Mouse (Mus musculus): ENCODE results near the gene Gm48552. TPM values are rescaled to one million over a fixed set of nuclear protein-coding genes. Genes with fewer than 3 reads are reported as not detected.
A peak's percentile ranks its signal among the peaks of the same experiment; 100 is the strongest.

Gm48552 gene
- polyA plus RNA-seq, 1 experiment from 2014 or later: 2.9 TPM

DNA sequence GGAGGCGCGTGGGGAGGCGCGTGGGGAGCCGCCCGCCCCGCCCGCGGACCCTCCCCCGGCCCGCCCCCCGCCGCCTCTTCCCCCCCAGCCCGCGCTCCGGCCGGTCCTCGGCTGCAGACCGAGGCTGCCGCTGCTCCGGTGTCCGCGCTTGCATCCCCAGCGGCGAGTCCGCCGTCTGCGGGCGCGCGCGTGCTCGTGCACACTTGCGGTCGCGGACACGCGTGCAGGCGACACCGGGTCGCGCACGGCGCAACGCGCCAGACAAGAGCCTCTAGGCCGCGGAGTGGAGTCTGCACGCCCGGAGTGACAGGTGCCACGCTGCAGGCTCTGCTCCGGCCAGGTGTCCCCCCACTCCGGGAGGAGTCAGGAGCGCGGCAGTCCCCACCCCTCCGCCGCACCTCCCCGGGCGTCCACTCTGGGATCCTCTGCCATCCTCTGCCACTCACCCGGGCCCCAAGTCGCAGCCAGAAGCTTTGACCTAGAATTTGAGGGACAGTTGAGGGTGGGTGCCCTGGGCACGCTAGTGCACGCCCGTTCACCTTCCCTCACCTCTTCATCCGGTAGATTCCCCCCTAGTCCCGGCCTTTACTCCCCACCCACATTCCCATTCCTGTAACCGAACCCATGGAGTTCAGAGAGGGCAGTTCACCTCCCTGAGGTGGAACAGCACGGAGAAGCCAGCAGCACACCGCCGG is 42.2 kb downstream of the Gm48552 start:
- no peaks in the 10 kb centered on the region for H3K9me3 ChIP-seq (ENCODE audit: control insufficient read depth, low read length)
- peaks cover 14% of the 10 kb centered on the region; the same call in 1 of the 2 replicates for H3K27me3 ChIP-seq (ENCODE audit: control insufficient read depth, insufficient read depth, low read length)
- peak overlapping the region; percentile 90 for H3K4me2 ChIP-seq (ENCODE audit: low read length)
- 1% methylated on average over 56 of the region's 70 CpGs for WGBS
- peak overlapping the region; percentile 89 for H3K9ac ChIP-seq (replicated peaks; ENCODE audit: low read length)
- H3K27ac ChIP-seq (replicated peaks; ENCODE audit: low read depth, low read length): peak overlapping the region; percentile 94
- ATAC-seq (ENCODE audit: low FRiP score, low TSS enrichment): 0 out of 2 replicates have a peak, but pooled peaks have one; percentile 7
- DNase-seq: peak; percentile 84
- peak overlapping the region; percentile 82 for H3K4me3 ChIP-seq (replicated peaks; ENCODE audit: low read depth, low read length)
- H3K4me1 ChIP-seq (ENCODE audit: control insufficient read depth, insufficient read depth, low read length): peaks cover 15% of the 10 kb centered on the region
- H3K36me3 ChIP-seq (ENCODE audit: control insufficient read depth, insufficient read depth, low read length): no peaks in the 10 kb centered on the region

DNA sequence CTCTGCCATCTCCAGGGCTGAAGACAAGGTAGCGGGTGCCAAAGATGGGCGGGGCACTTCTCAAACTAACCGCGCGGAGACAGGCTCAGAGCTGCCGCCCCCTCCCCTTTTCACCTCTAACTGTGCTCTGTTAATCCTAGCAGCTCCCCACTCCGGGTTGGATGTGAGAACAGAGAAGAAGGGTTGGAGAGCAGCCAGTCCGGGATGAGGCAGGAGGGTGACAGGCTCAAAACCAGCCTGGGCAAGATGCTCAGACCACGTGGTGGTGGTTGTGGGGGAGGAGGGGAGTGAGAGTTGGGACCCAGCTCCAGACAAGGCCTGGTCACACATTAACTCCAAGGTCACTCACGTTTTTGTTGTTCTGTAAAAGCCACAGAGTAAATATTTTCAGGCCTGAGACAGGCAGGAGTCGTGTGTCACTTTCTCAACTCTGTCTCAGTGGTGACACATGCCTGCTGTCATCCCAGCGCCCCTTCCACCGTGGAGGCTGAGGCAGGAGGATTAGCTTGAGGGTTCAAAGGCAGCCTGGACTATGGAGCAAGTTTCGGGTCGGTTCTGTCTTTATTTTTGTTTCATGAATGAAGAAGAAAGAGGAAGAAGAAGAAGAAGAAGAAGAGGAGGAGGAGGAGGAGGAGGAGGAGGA is 42.8 kb downstream of the Gm48552 start:
- no peaks in the 10 kb centered on the region for H3K36me3 ChIP-seq (ENCODE audit: control insufficient read depth, insufficient read depth, low read length)
- H3K4me1 ChIP-seq (ENCODE audit: control insufficient read depth, insufficient read depth, low read length): peaks cover 12% of the 10 kb centered on the region
- no peaks in the 10 kb centered on the region for H3K9me3 ChIP-seq (ENCODE audit: control insufficient read depth, low read length)
- peaks cover 13% of the 10 kb centered on the region; the same call in 1 of the 2 replicates for H3K27me3 ChIP-seq (ENCODE audit: control insufficient read depth, insufficient read depth, low read length)
- peak overlapping the region; percentile 82 for H3K4me3 ChIP-seq (replicated peaks; ENCODE audit: low read depth, low read length)
- ATAC-seq (ENCODE audit: low FRiP score, low TSS enrichment) (no peak), DNase-seq (peak; percentile 65)
- H3K4me2 ChIP-seq (ENCODE audit: low read length): peak overlapping the region; percentile 90
- H3K9ac ChIP-seq (replicated peaks; ENCODE audit: low read length): no peak overlapping the region; the same call in 1 of the 2 replicates
- WGBS: 15% methylated on average over 15 of the region's 15 CpGs
- no peak overlapping the region for H3K27ac ChIP-seq (replicated peaks; ENCODE audit: low read depth, low read length)

DNA sequence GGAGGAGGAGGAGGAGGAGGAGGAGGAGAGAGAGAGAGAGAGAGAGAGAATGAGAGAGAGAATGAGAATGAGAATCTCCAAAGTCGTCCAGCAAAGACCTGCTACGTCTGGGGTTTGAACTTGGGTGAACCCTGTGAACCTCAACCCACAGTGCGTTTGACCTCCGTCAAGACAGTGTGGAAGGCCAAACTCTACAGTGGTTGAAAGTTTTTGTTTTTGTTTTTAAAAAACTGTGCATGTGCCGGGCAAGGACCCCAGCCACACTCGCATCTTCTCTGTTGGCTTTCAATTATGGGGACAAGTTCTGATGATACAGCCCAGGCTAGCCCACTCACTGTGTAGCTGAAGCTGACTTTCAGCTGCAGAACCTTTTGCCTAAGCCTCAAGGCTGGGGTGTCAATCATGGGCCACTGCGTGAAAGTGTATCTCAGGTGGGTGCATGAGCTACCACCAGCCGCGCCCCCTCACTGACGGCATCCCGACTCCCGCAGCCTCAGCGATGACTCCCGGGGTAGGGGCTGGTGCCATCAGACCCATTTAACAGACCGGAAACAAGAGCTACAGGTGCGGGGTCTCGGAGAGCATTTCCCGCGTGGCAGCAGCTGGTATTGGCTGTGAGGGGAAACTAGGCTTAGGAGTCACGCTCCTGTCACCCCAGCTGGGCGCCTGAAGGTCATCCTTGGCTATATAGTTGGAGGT is 43.5 kb downstream of the Gm48552 start:
- Histone ChIP-seq H3K4me1 (ENCODE audit: control insufficient read depth, insufficient read depth, low read length) (peaks cover 8% of the 10 kb centered on the region; the same call in 1 of the 2 replicates), H3K4me2 (ENCODE audit: low read length) (peak overlapping the region; percentile 52), H3K27ac (replicated peaks; ENCODE audit: low read depth, low read length) (no peak overlapping the region), H3K4me3 (replicated peaks; ENCODE audit: low read depth, low read length) (no peak overlapping the region), H3K9ac (replicated peaks; ENCODE audit: low read length) (no peak overlapping the region), H3K36me3 (ENCODE audit: control insufficient read depth, insufficient read depth, low read length) (no peaks in the 10 kb centered on the region), H3K9me3 (ENCODE audit: control insufficient read depth, low read length) (no peaks in the 10 kb centered on the region), H3K27me3 (ENCODE audit: control insufficient read depth, insufficient read depth, low read length) (peaks cover 12% of the 10 kb centered on the region; the same call in 1 of the 2 replicates)
- ATAC-seq (ENCODE audit: low FRiP score, low TSS enrichment): peak; percentile 16
- 66% methylated on average over 21 of the region's 21 CpGs for WGBS
- DNase-seq: peak; percentile 11

DNA sequence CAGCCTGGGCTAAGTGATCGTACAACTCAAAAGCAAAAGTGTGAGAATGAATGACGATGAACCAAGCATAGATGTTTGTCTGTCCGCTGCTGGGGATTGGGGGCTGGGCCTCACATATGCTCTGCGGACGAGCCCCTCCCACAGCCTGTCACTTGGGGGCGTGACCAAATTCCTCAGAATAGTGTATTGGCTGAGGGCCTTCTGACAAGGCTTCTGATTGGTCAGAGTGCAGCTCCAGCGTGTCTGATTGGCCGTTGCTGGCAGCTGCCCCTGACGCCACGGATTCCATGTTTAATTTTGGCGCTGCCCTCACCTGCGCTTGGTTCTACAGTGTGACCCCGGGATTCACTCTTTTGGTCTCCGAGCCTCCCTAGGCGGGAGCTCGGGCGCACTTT is 44.1 kb downstream of the Gm48552 start:
- ATAC-seq (ENCODE audit: low FRiP score, low TSS enrichment): peak; percentile 87
- Histone ChIP-seq H3K27ac (replicated peaks; ENCODE audit: low read depth, low read length) (no peak overlapping the region), H3K36me3 (ENCODE audit: control insufficient read depth, insufficient read depth, low read length) (no peaks in the 10 kb centered on the region), H3K9ac (replicated peaks; ENCODE audit: low read length) (no peak overlapping the region; the same call in 1 of the 2 replicates), H3K4me3 (replicated peaks; ENCODE audit: low read depth, low read length) (peak overlapping the region; percentile 20; the same call in 1 of the 2 replicates), H3K27me3 (ENCODE audit: control insufficient read depth, insufficient read depth, low read length) (peaks cover 7% of the 10 kb centered on the region; the same call in 1 of the 2 replicates), H3K4me1 (ENCODE audit: control insufficient read depth, insufficient read depth, low read length) (peaks cover 8% of the 10 kb centered on the region; the same call in 1 of the 2 replicates), H3K9me3 (ENCODE audit: control insufficient read depth, low read length) (no peaks in the 10 kb centered on the region), H3K4me2 (ENCODE audit: low read length) (peak overlapping the region; percentile 52)
- 4% methylated on average over 17 of the region's 17 CpGs for WGBS
- peak; percentile 97 for DNase-seq

DNA sequence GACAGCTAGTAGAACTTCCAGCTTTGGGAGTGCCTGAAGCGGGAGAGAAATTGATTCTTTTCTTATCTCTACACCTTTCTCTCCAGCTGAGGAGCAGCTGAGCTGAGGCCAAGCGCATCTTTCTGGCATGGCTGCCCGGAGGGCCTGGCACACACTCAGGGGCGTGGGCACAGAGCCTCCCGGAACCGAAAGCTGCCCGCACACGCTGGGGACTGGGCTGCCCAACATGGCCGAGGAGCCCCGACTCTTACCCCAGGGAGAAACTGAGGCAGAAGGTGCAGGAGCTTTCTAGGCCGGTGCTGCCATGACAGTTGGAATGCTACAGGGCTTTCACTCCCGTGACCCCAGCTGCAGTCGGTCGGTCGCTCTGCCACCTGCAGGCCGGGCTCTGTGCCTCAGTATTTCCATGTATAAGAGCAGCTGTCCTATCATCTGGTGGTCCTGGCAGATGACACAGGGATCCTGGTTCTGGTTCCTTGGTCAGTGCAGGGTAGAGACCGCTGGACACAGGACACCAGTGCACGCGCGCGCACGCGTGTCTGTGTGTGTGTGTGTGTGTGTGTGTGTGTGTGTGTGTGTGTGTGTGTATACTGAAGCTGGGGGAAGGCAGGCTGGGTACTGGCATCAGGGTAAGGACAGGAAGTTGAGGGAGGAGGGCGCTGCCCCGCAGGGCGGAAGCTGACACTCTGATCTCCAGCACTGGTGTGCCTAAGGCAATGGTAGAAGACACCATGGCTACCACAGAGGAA is 44.9 kb downstream of the Gm48552 start:
- no peaks in the 10 kb centered on the region for H3K36me3 ChIP-seq (ENCODE audit: control insufficient read depth, insufficient read depth, low read length)
- H3K4me3 ChIP-seq (replicated peaks; ENCODE audit: low read depth, low read length): no peak overlapping the region
- H3K27me3 ChIP-seq (ENCODE audit: control insufficient read depth, insufficient read depth, low read length): no peaks in the 10 kb centered on the region; the same call in 1 of the 2 replicates
- H3K4me2 ChIP-seq (ENCODE audit: low read length): peak overlapping the region; percentile 52
- 80% methylated on average over 26 of the region's 26 CpGs for WGBS
- H3K4me1 ChIP-seq (ENCODE audit: control insufficient read depth, insufficient read depth, low read length): peaks cover 8% of the 10 kb centered on the region; the same call in 1 of the 2 replicates
- no peak overlapping the region for H3K27ac ChIP-seq (replicated peaks; ENCODE audit: low read depth, low read length)
- peak; percentile 3 for DNase-seq
- ATAC-seq (ENCODE audit: low FRiP score, low TSS enrichment): no peak
- no peak overlapping the region for H3K9ac ChIP-seq (replicated peaks; ENCODE audit: low read length)
- no peaks in the 10 kb centered on the region for H3K9me3 ChIP-seq (ENCODE audit: control insufficient read depth, low read length)

DNA sequence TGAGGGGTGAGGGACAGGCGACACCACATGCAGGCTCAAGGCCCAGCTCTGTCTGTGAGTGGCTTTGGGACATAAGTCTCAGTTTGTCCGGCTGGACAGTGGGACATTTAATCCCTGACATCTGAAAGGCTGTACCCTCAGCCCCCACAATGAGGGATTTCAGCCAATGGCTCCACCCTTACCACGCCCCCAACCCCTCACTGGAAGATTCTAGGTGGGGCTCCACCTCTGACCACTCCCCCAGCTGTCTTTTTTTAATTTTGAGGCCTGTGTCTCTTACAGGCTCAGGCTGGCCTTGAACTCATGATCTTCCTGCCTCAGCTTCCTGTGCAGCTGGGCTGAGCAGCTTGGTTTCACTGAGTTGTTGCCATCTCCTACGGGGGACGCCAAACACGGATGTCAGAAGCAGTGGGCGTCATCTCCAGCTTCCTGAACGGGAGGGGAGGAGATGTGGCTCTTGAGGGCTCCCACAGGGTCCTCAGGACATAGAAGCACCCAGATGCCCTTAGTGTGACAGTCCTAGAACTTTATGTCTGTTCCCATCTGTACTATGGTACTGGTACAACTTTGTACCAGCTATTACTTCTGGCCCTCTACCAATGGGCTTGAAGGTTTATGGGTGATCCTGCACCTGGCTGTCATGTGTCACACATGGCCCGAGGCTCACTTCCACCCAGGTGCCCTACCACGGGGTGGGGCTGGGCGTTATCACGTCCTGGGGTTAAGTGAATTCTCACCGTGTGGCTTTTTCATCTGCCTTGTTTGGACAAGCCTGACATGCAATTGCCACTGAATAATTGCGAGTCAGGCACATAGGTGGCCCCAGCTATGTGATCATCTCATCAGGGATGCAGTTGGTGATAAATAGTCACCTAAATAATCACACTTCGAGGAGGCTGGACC is 45.8 kb downstream of the Gm48552 start:
- 72% methylated on average over 15 of the region's 15 CpGs for WGBS
- H3K27ac ChIP-seq (replicated peaks; ENCODE audit: low read depth, low read length): no peak overlapping the region
- no peaks in the 10 kb centered on the region for H3K27me3 ChIP-seq (ENCODE audit: control insufficient read depth, insufficient read depth, low read length)
- no peak overlapping the region for H3K4me2 ChIP-seq (ENCODE audit: low read length)
- no peak overlapping the region for H3K9ac ChIP-seq (replicated peaks; ENCODE audit: low read length)
- ATAC-seq (ENCODE audit: low FRiP score, low TSS enrichment) (no peak), DNase-seq (peak; percentile 0)
- peaks cover 6% of the 10 kb centered on the region; the same call in 1 of the 2 replicates for H3K4me1 ChIP-seq (ENCODE audit: control insufficient read depth, insufficient read depth, low read length)
- H3K4me3 ChIP-seq (replicated peaks; ENCODE audit: low read depth, low read length): no peak overlapping the region
- no peaks in the 10 kb centered on the region for H3K36me3 ChIP-seq (ENCODE audit: control insufficient read depth, insufficient read depth, low read length)
- no peaks in the 10 kb centered on the region for H3K9me3 ChIP-seq (ENCODE audit: control insufficient read depth, low read length)

DNA sequence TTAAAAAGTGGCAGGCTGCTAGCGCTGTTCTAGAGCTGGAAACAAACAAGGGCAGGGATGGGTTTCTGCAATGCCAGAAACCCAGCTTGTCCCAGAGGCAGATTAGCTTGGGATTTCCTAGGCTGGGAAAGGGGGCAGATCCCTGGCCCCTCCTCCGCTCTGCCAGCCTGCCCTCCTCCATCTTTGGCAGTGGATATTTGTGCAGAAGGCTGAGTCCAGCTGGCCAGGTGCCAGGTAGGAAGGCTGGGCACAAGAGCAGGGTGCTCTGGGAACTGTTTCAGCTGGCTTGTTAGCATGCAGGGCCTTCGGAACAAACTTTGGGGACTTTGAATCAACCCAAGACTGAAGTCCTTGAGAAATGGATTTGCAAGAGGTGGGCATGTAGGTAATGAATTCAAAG is 46.6 kb downstream of the Gm48552 start:
- DNase-seq: peak; percentile 72
- 68% methylated on average over 3 of the region's 3 CpGs for WGBS
- ATAC-seq (ENCODE audit: low FRiP score, low TSS enrichment): no peak

More for the DNA sequence above, 46.6 kb downstream of the Gm48552 start:
- Histone ChIP-seq H3K36me3 (ENCODE audit: control insufficient read depth, insufficient read depth, low read length) (no peaks in the 10 kb centered on the region), H3K27ac (replicated peaks; ENCODE audit: low read depth, low read length) (no peak overlapping the region), H3K9ac (replicated peaks; ENCODE audit: low read length) (no peak overlapping the region), H3K4me1 (ENCODE audit: control insufficient read depth, insufficient read depth, low read length) (0 out of 2 replicates have a peak, but pooled peaks cover 3% of the 10 kb centered on the region), H3K4me2 (ENCODE audit: low read length) (no peak overlapping the region), H3K9me3 (ENCODE audit: control insufficient read depth, low read length) (no peaks in the 10 kb centered on the region), H3K4me3 (replicated peaks; ENCODE audit: low read depth, low read length) (no peak overlapping the region), H3K27me3 (ENCODE audit: control insufficient read depth, insufficient read depth, low read length) (no peaks in the 10 kb centered on the region)

All from midbrain, embryonic 14.5 days (tissue).